Mouse (Mus musculus) small intestine, adult 2 months (tissue): ENCODE results near the gene Stam.

Experiments used
- CTCF ChIP-seq: fragments of 200-500 bp; IDR thresholded peaks from 2 replicates; pipeline ENCODE4 v1.5.1; 2012; ENCODE audit warnings: low read depth, mild to moderate bottlenecking, control low read depth, inconsistent platforms, low read length, moderate library complexity, mixed read lengths; ENCODE audit not compliant: insufficient replicate concordance, insufficient read length; ENCODE audit errors: extremely low read depth
- POLR2A ChIP-seq: fragments of 200-500 bp; IDR thresholded peaks from 2 replicates; pipeline ENCODE4 v1.6.1; 2012; ENCODE audit warnings: low read depth, mild to moderate bottlenecking, control low read depth, inconsistent platforms, low read length, moderate library complexity

GRCm38 (mm10) chr2:14054163-14054562, 19.7 kb upstream of the Stam start:
- TF ChIP-seq CTCF (no peak), POLR2A (no peak)
